Mouse (Mus musculus) intestine, postnatal 0 days (tissue): ENCODE results near the gene Tmem230. TPM values are rescaled to one million over a fixed set of nuclear protein-coding genes. Genes with fewer than 3 reads are reported as not detected.
"Not testable (repeated sequence)": the region's sequence is repeated elsewhere in the genome, so short reads cannot be mapped to it uniquely, and the experiment has no call there.

ENCODE experiments used
- ATAC-seq: fragments of 200-750 bp; cut with Nextera tagmentation; 2 replicates; pipeline ENCODE4 v1.8.0; 2017; ENCODE audit warnings: mild to moderate bottlenecking, moderate TSS enrichment, moderate library complexity
- H3K27ac ChIP-seq: fragments of 300-500 bp; sonication (generic); 2 replicates; pipeline ENCODE4 v1.5.1; 2014; ENCODE audit warnings: mild to moderate bottlenecking, low read depth, low read length, moderate library complexity
- H3K27me3 ChIP-seq: fragments of 300-500 bp; sonication (generic); replicated peaks from 2 replicates; pipeline ENCODE4 v1.6.1; 2014; ENCODE audit warnings: low read length, mixed read lengths; ENCODE audit not compliant: control insufficient read depth, insufficient read depth
- H3K36me3 ChIP-seq: fragments of 300-500 bp; sonication (generic); 2 replicates; pipeline ENCODE4 v1.6.1; 2014; ENCODE audit warnings: mild to moderate bottlenecking, moderate library complexity; ENCODE audit not compliant: control insufficient read depth, insufficient read depth
- H3K4me1 ChIP-seq: fragments of 300-500 bp; sonication (generic); replicated peaks from 2 replicates; pipeline ENCODE4 v1.6.1; 2014; ENCODE audit warnings: antibody characterized with exemption, low read length, mixed read lengths; ENCODE audit not compliant: control insufficient read depth, insufficient read depth
- H3K4me2 ChIP-seq: fragments of 300-500 bp; sonication (generic); replicated peaks from 2 replicates; pipeline ENCODE4 v1.6.1; 2014; ENCODE audit warnings: low read depth, mild to moderate bottlenecking, moderate library complexity
- H3K4me3 ChIP-seq: fragments of 300-500 bp; sonication (generic); 2 replicates; pipeline ENCODE4 v1.5.1; 2014; ENCODE audit warnings: low read depth, low read length
- H3K9ac ChIP-seq: fragments of 300-500 bp; sonication (generic); 2 replicates; pipeline ENCODE4 v1.6.1; 2014; ENCODE audit warnings: mild to moderate bottlenecking, low read depth, low read length
- H3K9me3 ChIP-seq: fragments of 300-500 bp; sonication (generic); 2 replicates; pipeline ENCODE4 v1.6.1; 2016; ENCODE audit warnings: mixed run types; ENCODE audit not compliant: control insufficient read depth
- CTCF ChIP-seq: sonication (generic); IDR thresholded peaks from 2 replicates; pipeline ENCODE4 v1.5.1; 2016; ENCODE audit warnings: low read depth, mild to moderate bottlenecking, control low read depth, antibody characterized with exemption, moderate library complexity
- WGBS: fragments of 180-500 bp; shearing (Covaris S2); extraction: QIAGEN DNeasy Blood & Tissue Kit; methylation state at CpG from one replicate; pipeline ENCODE4 v1.1.7; 2014; 5-methylcytosine and 5-hydroxymethylcytosine counted together
- polyA plus RNA-seq: library from polyadenylated mRNA; unstranded; fragments of >200 nt; fragmentation: Nextera tagmentation; extraction: Ambion mirVana; gene quantifications from 2 replicates; pipeline ENCODE4 v1.2.1, GENCODE M21; 2015

The Tmem230 gene
- polyA plus RNA-seq, 1 experiment from 2014 or later: 31.2 TPM

GRCm38 (mm10) chr2:132286376-132287076, 38.9 kb upstream of the Tmem230 start:
- WGBS: 78% methylated on average over 9 of the region's 9 CpGs
- 0 out of 2 replicates have a peak overlapping the region, but pooled peaks have one; percentile 28 for H3K27ac ChIP-seq

GRCm38 (mm10) chr2:132285722-132286121, 38.1 kb upstream of the Tmem230 start:
- H3K9me3 ChIP-seq, ATAC-seq, H3K36me3 ChIP-seq, H3K9ac ChIP-seq, H3K27ac ChIP-seq, H3K4me2 ChIP-seq, H3K4me3 ChIP-seq, H3K4me1 ChIP-seq, H3K27me3 ChIP-seq: not testable (repeated sequence)
- 94% methylated on average over 5 of the region's 5 CpGs for WGBS

More at GRCm38 (mm10) chr2:132286376-132287076, 38.9 kb upstream of the Tmem230 start:
- H3K4me3 ChIP-seq: no peak overlapping the region
- no peaks in the 10 kb centered on the region for H3K36me3 ChIP-seq
- H3K9me3 ChIP-seq: no peaks in the 10 kb centered on the region
- H3K9ac ChIP-seq: no peak overlapping the region
- ATAC-seq: no peak
- H3K4me1 ChIP-seq: peaks cover 3% of the 10 kb centered on the region; the same call in 1 of the 2 replicates
- H3K27me3 ChIP-seq: no peaks in the 10 kb centered on the region
- no peak for TF ChIP-seq CTCF
- H3K4me2 ChIP-seq: no peak overlapping the region

- no peak for ATAC-seq
- no peak overlapping the region for H3K4me3 ChIP-seq
- H3K27me3 ChIP-seq: no peaks in the 10 kb centered on the region
- H3K4me1 ChIP-seq: peaks cover 3% of the 10 kb centered on the region; the same call in 1 of the 2 replicates
- H3K4me2 ChIP-seq: peak overlapping the region; percentile 9; the same call in 1 of the 2 replicates
- no peaks in the 10 kb centered on the region for H3K9me3 ChIP-seq
- no peaks in the 10 kb centered on the region for H3K36me3 ChIP-seq
- WGBS: 68% methylated on average over 12 of the region's 12 CpGs
- TF ChIP-seq CTCF: no peak
- peak overlapping the region; percentile 31; the same call in 1 of the 2 replicates for H3K9ac ChIP-seq
- peak overlapping the region; percentile 55; the same call in 1 of the 2 replicates for H3K27ac ChIP-seq
Observed at GRCm38 (mm10) chr2:132284492-132285139, 37.0 kb upstream of the Tmem230 start.

GRCm38 (mm10) chr2:132283236-132284070, 35.8 kb upstream of the Tmem230 start:
- H3K4me3 ChIP-seq: no peak overlapping the region
- TF ChIP-seq CTCF: no peak
- H3K27me3 ChIP-seq: no peaks in the 10 kb centered on the region
- H3K9me3 ChIP-seq: no peaks in the 10 kb centered on the region
- peaks cover 1% of the 10 kb centered on the region; the same call in 1 of the 2 replicates for H3K36me3 ChIP-seq
- H3K4me2 ChIP-seq: no peak overlapping the region
- ATAC-seq: peak; percentile 75
- H3K4me1 ChIP-seq: peaks cover 3% of the 10 kb centered on the region; the same call in 1 of the 2 replicates
- peak overlapping the region; percentile 3; the same call in 1 of the 2 replicates for H3K27ac ChIP-seq
- H3K9ac ChIP-seq: no peak overlapping the region
- WGBS: 52% methylated on average over 15 of the region's 15 CpGs

GRCm38 (mm10) chr2:132282453-132283174, 35.0 kb upstream of the Tmem230 start:
- Histone ChIP-seq H3K36me3 (peaks cover 6% of the 10 kb centered on the region; the same call in 1 of the 2 replicates), H3K4me3 (no peak overlapping the region), H3K27ac (peak overlapping the region; percentile 3; the same call in 1 of the 2 replicates), H3K27me3 (no peaks in the 10 kb centered on the region), H3K4me2 (no peak overlapping the region), H3K9ac (no peak overlapping the region), H3K9me3 (no peaks in the 10 kb centered on the region), H3K4me1 (peaks cover 3% of the 10 kb centered on the region; the same call in 1 of the 2 replicates)
- 43% methylated on average over 12 of the region's 12 CpGs for WGBS
- no peak for TF ChIP-seq CTCF
- peak; percentile 52 for ATAC-seq
